Mouse (Mus musculus): ENCODE results near the gene Fndc9.

- TF ChIP-seq CTCF (conservative IDR thresholded peaks at IDR 0.05; ENCODE audit: low read length) (peak; percentile 52), POU5F1 (IDR thresholded peaks at IDR 0.05; ENCODE audit: borderline replicate concordance, low read length) (no peak), NANOG (IDR thresholded peaks at IDR 0.05; ENCODE audit: borderline replicate concordance, low read length) (no peak)
Observed at GRCm38 (mm10) chr11:46275302-46275701, 40.0 kb downstream of the Fndc9 start.

Measured in E14TG2a.4 (cell line).